Mouse (Mus musculus): ENCODE data around the gene Scarf1.

GRCm38 (mm10) chr11:75568115-75568511, 54.8 kb downstream of the Scarf1 start:
- TF ChIP-seq CTCF (IDR thresholded peaks at IDR 0.05; ENCODE audit: low read depth) (no peak), EP300 (IDR thresholded peaks at IDR 0.05; ENCODE audit: low read depth) (no peak)

All from heart, postnatal 0 days (tissue).